Mouse (Mus musculus): Measurements from ENCODE around the gene Kif2c. TPM values are rescaled to one million over a fixed set of nuclear protein-coding genes. Genes with fewer than 3 reads are reported as not detected.

Kif2c gene
- total RNA-seq, 2 experiments from 2014 or later = 0.30 to 0.36 TPM

GRCm38 (mm10) chr4:117117931-117118330 is 64.5 kb downstream of the Kif2c start:
- DNase-seq = no peak

DNA sequence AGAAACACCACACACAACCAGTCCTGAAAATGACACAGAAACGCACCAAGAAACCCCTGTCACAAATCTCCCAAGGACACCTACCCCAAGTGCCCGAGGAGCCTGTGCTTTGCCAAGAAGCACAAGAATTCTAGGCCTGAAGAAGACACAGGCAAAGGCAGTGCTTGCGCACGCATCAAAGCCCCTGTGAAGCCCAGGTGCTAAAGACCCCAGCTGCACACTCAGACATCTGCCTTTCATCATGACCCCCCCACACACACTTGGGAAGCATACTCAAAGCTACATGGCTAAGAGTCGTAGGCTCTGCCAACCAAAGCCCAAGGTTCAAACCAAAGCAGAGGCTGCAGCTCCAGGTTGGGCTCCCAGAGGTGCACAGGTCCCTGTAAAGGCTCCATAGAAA is 66.8 kb downstream of the Kif2c start:
- DNase-seq = no peak

DNA sequence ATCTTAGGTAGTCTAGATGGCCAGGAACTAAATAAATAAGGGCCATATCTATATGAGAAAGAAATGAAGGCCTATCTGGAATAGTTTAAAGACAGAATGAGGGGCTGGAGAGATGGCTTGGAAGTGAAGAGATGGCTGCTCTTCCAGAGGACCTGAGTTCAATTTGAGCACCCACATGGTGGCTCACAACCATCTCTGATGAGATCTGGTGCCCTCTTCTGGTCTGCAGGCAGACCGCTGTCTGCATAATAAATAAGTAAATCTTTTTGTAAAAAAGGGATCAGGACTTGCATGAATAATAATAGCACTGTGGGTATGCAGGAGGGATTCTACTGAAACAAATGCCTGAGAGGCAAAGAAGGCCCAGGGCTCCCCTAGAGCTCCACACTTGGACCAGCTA is 69.2 kb downstream of the Kif2c start:
- DNase-seq = no peak

DNA sequence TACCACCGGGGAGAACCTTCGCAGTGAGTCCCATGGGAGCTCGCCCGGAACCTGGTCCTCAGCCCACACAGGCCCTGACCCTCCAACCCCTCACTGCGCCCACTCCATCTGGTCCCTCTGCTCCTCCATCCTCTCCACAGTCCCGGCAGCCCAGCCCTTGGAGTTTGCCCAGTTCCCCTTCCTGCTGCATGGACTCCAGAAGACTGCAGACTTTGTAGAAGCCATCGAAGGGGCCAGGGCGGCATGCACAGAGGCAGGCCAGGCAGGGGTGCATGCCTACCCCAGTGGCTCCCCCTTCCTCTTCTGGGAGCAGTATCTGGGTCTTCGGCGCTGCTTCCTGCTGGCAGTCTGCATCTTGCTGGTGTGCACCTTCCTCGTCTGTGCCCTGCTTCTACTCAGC is 71.5 kb downstream of the Kif2c start:
- no peak for DNase-seq

- DNase-seq = no peak
Measured at GRCm38 (mm10) chr4:117110249-117110648, 72.2 kb downstream of the Kif2c start.

Small RNA genes lying within 50 kb of the gene (microRNA-seq; reads per million reads assigned to microRNA genes)
- 0 reads per million in 2 experiments for gene Gm22398

Other genes starting within 250 kb of the Kif2c start
- gene Urod, start 188.2 kb downstream of the Kif2c start, total RNA-seq (2021) = 10 to 100 TPM; 82.6 to 93.6 TPM
- 10 to 100 TPM; 16.8 to 19.8 TPM for gene Hectd3, start 187.3 kb downstream of the Kif2c start, total RNA-seq (2021)
- 10 to 100 TPM; 16.5 to 16.8 TPM for gene Eif2b3, start 163.2 kb downstream of the Kif2c start, total RNA-seq (2021)
- under 1 TPM; 0.39 to 0.40 TPM for gene Ptch2, start 86.6 kb downstream of the Kif2c start, total RNA-seq (2021)
- gene Btbd19, start 56.9 kb downstream of the Kif2c start, total RNA-seq (2021) = 1 to 10 TPM; 3.4 to 3.5 TPM
- gene Tctex1d4, start 55.8 kb downstream of the Kif2c start, total RNA-seq (2021) = under 1 TPM in 1 of 2 experiments, not detected in 1; 0.64 TPM
- 1 to 10 TPM; 1.4 TPM for gene Plk3, start 48.7 kb downstream of the Kif2c start, total RNA-seq (2021)
- gene Rps8, start 26.4 kb downstream of the Kif2c start, total RNA-seq (2021) = 100 to 1,000 TPM; 587 to 633 TPM
- 10 to 100 TPM; 24.8 to 35.7 TPM for gene Tmem53, start 69.3 kb upstream of the Kif2c start, total RNA-seq (2021)
- under 1 TPM in 1 of 2 experiments, not detected in 1; 0.15 TPM for gene Armh1, start 69.5 kb upstream of the Kif2c start, total RNA-seq (2021)

Data from heart, adult 18-20 months (tissue).